Mouse (Mus musculus): ENCODE measurements around the gene Tmtc4.

- TF ChIP-seq CTCF (IDR thresholded peaks at IDR 0.05; ENCODE audit: extremely low read depth, insufficient read depth, low read length) (no peak), POLR2A (IDR thresholded peaks at IDR 0.05; ENCODE audit: extremely low read depth, insufficient read depth, low read length) (no peak)
These were observed 44.0 kb upstream of the Tmtc4 start for GRCm38 (mm10) chr14:123027876-123028275.

Measured in cortical plate, adult 2 months (tissue).